Mouse (Mus musculus) limb, embryonic 14.5 days (tissue): ENCODE data around the gene Plac1. TPM values are rescaled to one million over a fixed set of nuclear protein-coding genes. Genes with fewer than 3 reads are reported as not detected.

ENCODE experiments used
- ATAC-seq: fragments of 200-750 bp; cut with Nextera tagmentation; 2 replicates; pipeline ENCODE4 v1.8.0; 2017; ENCODE audit warnings: low read depth, moderate number of reproducible peaks, moderate TSS enrichment; ENCODE audit not compliant: low FRiP score
- DNase-seq: peaks from one replicate; pipeline ENCODE4 v3.0.0-alpha.2; 2015; ENCODE audit warnings: low spot score
- H3K27ac ChIP-seq: fragments of 300-500 bp; sonication (generic); replicated peaks from 2 replicates; pipeline ENCODE4 v1.5.1; 2014; ENCODE audit warnings: low read depth, mild to moderate bottlenecking, low read length, moderate library complexity, mixed read lengths
- H3K27me3 ChIP-seq: fragments of 300-500 bp; sonication (generic); 2 replicates; pipeline ENCODE4 v1.6.1; 2014; ENCODE audit warnings: low read length, mixed read lengths; ENCODE audit not compliant: control insufficient read depth, insufficient read depth
- H3K36me3 ChIP-seq: fragments of 300-500 bp; sonication (generic); 2 replicates; pipeline ENCODE4 v1.6.1; 2014; ENCODE audit warnings: mild to moderate bottlenecking, low read length, moderate library complexity, mixed read lengths; ENCODE audit not compliant: control insufficient read depth, insufficient read depth
- H3K4me1 ChIP-seq: fragments of 300-500 bp; sonication (generic); 2 replicates; pipeline ENCODE4 v1.6.1; 2014; ENCODE audit warnings: antibody characterized with exemption, low read length, mixed read lengths; ENCODE audit not compliant: control insufficient read depth, insufficient read depth
- H3K4me2 ChIP-seq: fragments of 300-500 bp; sonication (generic); replicated peaks from 2 replicates; pipeline ENCODE4 v1.6.1; 2014; ENCODE audit warnings: low read depth, mild to moderate bottlenecking, low read length, moderate library complexity; ENCODE audit not compliant: severe bottlenecking
- H3K4me3 ChIP-seq: fragments of 300-500 bp; sonication (generic); replicated peaks from 2 replicates; pipeline ENCODE4 v1.5.1; 2014; ENCODE audit warnings: low read length
- H3K9ac ChIP-seq: fragments of 300-500 bp; sonication (generic); 2 replicates; pipeline ENCODE4 v1.6.1; 2014; ENCODE audit warnings: mild to moderate bottlenecking, low read depth, low read length, moderate library complexity; ENCODE audit not compliant: severe bottlenecking
- H3K9me3 ChIP-seq: fragments of 300-500 bp; sonication (generic); 2 replicates; pipeline ENCODE4 v1.6.1; 2016; ENCODE audit warnings: low read length; ENCODE audit not compliant: control insufficient read depth
- POLR2A ChIP-seq: fragments of 200-500 bp; IDR thresholded peaks from 2 replicates; pipeline ENCODE4 v1.8.0; 2012; ENCODE audit warnings: inconsistent platforms, mild to moderate bottlenecking, moderate library complexity, borderline replicate concordance; ENCODE audit not compliant: insufficient read depth, insufficient read length; ENCODE audit errors: extremely low read depth
- WGBS: fragments of 180-500 bp; shearing (Covaris S2); extraction: QIAGEN DNeasy Blood & Tissue Kit; methylation state at CpG from one replicate; pipeline ENCODE4 v1.1.7; 2014; 5-methylcytosine and 5-hydroxymethylcytosine counted together
- polyA plus RNA-seq, 2 experiments: library from polyadenylated mRNA; depleted of rRNA in 1 of 2; stranded (reverse) in 1 of 2; unstranded in 1 of 2; fragments of >200 nt; fragmentation: Nextera tagmentation in 1 of 2; extraction: Ambion mirVana in 1 of 2; gene quantifications; 2 replicates each; pipeline versions ENCODE4 v1.2.1 to v1.2.3; 2012 to 2014

Plac1 gene
- polyA plus RNA-seq, 2 experiments = 12.6 to 14.0 TPM

GRCm38 (mm10) chrX:53101165-53101564 is 138.7 kb downstream of the Plac1 start:
- H3K9ac ChIP-seq = no peak overlapping the region
- H3K4me3 ChIP-seq = no peak overlapping the region
- H3K4me2 ChIP-seq = no peak overlapping the region
- TF ChIP-seq POLR2A = no peak
- H3K27ac ChIP-seq = peak overlapping the region; percentile 61
- ATAC-seq (peak; percentile 55; the same call in 1 of the 2 replicates), DNase-seq (peak; percentile 38)
- no peaks in the 10 kb centered on the region for H3K9me3 ChIP-seq
- 47% methylated on average over 2 of the region's 2 CpGs for WGBS
- no peaks in the 10 kb centered on the region for H3K27me3 ChIP-seq
- 0 out of 2 replicates have a peak, but pooled peaks cover 10% of the 10 kb centered on the region for H3K4me1 ChIP-seq
- H3K36me3 ChIP-seq = no peaks in the 10 kb centered on the region

GRCm38 (mm10) chrX:53099951-53100350 is 140.0 kb downstream of the Plac1 start:
- WGBS = 57% methylated on average over 7 of the region's 7 CpGs
- H3K9ac ChIP-seq = no peak overlapping the region
- TF ChIP-seq POLR2A = no peak
- no peaks in the 10 kb centered on the region for H3K27me3 ChIP-seq
- H3K4me2 ChIP-seq = no peak overlapping the region
- DNase-seq (no peak), ATAC-seq (no peak)
- no peak overlapping the region for H3K27ac ChIP-seq
- no peak overlapping the region for H3K4me3 ChIP-seq
- H3K36me3 ChIP-seq = no peaks in the 10 kb centered on the region
- H3K9me3 ChIP-seq = no peaks in the 10 kb centered on the region
- H3K4me1 ChIP-seq = 0 out of 2 replicates have a peak, but pooled peaks cover 10% of the 10 kb centered on the region

- Histone ChIP-seq H3K27me3 (no peaks in the 10 kb centered on the region), H3K4me3 (no peak overlapping the region), H3K36me3 (no peaks in the 10 kb centered on the region), H3K4me2 (no peak overlapping the region), H3K9me3 (no peaks in the 10 kb centered on the region), H3K4me1 (0 out of 2 replicates have a peak, but pooled peaks cover 10% of the 10 kb centered on the region), H3K9ac (no peak overlapping the region), H3K27ac (no peak overlapping the region)
- ATAC-seq = no peak
- TF ChIP-seq POLR2A = no peak
- WGBS = 87% methylated on average over 3 of the region's 3 CpGs
- DNase-seq = no peak
Observed at GRCm38 (mm10) chrX:53099266-53099665, 140.6 kb downstream of the Plac1 start.

GRCm38 (mm10) chrX:53098293-53098692 is 141.6 kb downstream of the Plac1 start:
- no peak overlapping the region for H3K4me3 ChIP-seq
- H3K27ac ChIP-seq = no peak overlapping the region
- H3K9ac ChIP-seq = no peak overlapping the region
- no peak for DNase-seq
- H3K4me2 ChIP-seq = no peak overlapping the region
- no peaks in the 10 kb centered on the region for H3K27me3 ChIP-seq
- WGBS = 52% methylated on average over 4 of the region's 4 CpGs
- H3K9me3 ChIP-seq = no peaks in the 10 kb centered on the region
- H3K36me3 ChIP-seq = no peaks in the 10 kb centered on the region
- no peak for TF ChIP-seq POLR2A
- no peak for ATAC-seq
- peaks cover 10% of the 10 kb centered on the region; the same call in 1 of the 2 replicates for H3K4me1 ChIP-seq

GRCm38 (mm10) chrX:53097786-53098185 is 142.1 kb downstream of the Plac1 start:
- H3K4me2 ChIP-seq = no peak overlapping the region
- TF ChIP-seq POLR2A = no peak
- H3K9me3 ChIP-seq = no peaks in the 10 kb centered on the region
- no peak overlapping the region for H3K9ac ChIP-seq
- no peaks in the 10 kb centered on the region for H3K36me3 ChIP-seq
- DNase-seq (no peak), ATAC-seq (no peak)
- H3K4me3 ChIP-seq = no peak overlapping the region
- no peaks in the 10 kb centered on the region for H3K27me3 ChIP-seq
- no peak overlapping the region for H3K27ac ChIP-seq
- 51% methylated on average over 4 of the region's 4 CpGs for WGBS
- H3K4me1 ChIP-seq = peaks cover 10% of the 10 kb centered on the region; the same call in 1 of the 2 replicates

- Histone ChIP-seq H3K4me1 (peaks cover 3% of the 10 kb centered on the region; the same call in 1 of the 2 replicates), H3K27ac (no peak overlapping the region), H3K36me3 (no peaks in the 10 kb centered on the region), H3K9ac (no peak overlapping the region), H3K4me3 (no peak overlapping the region), H3K9me3 (no peaks in the 10 kb centered on the region), H3K4me2 (no peak overlapping the region), H3K27me3 (no peaks in the 10 kb centered on the region)
- no peak for TF ChIP-seq POLR2A
- DNase-seq = no peak
- 39% methylated on average over 2 of the region's 2 CpGs for WGBS
- ATAC-seq = no peak
Observed at GRCm38 (mm10) chrX:53093381-53093780, 146.5 kb downstream of the Plac1 start.
